Mouse (Mus musculus): ENCODE data around the gene Nebl.

- TF ChIP-seq POLR2A (IDR thresholded peaks at IDR 0.05; ENCODE audit: insufficient read depth, low read depth, low read length) (no peak), EP300 (IDR thresholded peaks at IDR 0.05; ENCODE audit: insufficient read depth, low read depth, low read length) (no peak), CTCF (IDR thresholded peaks at IDR 0.05) (no peak)
Measured at GRCm38 (mm10) chr2:17558889-17559742, 172.1 kb downstream of the Nebl start.

Measured in heart, adult 2 months (tissue).